Mouse (Mus musculus): ENCODE measurements around the gene Chrnb4.

DNA sequence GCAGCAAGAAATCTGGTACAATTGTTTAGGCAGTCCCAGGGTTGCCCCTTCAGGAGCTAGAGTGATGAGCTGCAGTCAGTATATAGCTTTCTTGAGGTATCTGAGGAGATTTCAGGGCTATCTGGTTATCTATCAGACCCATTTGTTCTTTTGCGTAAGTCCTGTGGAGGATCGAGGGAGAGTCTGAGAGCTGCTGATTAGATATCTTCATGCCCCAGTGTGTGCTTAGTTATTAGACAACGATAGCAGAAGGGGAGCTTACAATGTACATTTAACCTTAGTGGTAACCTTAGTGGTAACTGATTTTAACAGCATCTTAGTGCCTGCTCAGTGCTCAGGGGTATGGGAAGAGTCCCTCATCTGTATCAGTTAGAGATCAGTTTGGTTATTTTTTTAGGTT, 52.9 kb downstream of the Chrnb4 start:
- TF ChIP-seq CTCF (IDR thresholded peaks at IDR 0.05) (no peak), EP300 (IDR thresholded peaks at IDR 0.05; ENCODE audit: insufficient read depth, low read depth, low read length) (no peak), POLR2A (IDR thresholded peaks at IDR 0.05; ENCODE audit: insufficient read depth, low read depth, low read length) (no peak)

Measured in heart, adult 2 months (tissue).